ENCODE assay signal across 8 mouse cellular contexts in the genomic region with DNA sequence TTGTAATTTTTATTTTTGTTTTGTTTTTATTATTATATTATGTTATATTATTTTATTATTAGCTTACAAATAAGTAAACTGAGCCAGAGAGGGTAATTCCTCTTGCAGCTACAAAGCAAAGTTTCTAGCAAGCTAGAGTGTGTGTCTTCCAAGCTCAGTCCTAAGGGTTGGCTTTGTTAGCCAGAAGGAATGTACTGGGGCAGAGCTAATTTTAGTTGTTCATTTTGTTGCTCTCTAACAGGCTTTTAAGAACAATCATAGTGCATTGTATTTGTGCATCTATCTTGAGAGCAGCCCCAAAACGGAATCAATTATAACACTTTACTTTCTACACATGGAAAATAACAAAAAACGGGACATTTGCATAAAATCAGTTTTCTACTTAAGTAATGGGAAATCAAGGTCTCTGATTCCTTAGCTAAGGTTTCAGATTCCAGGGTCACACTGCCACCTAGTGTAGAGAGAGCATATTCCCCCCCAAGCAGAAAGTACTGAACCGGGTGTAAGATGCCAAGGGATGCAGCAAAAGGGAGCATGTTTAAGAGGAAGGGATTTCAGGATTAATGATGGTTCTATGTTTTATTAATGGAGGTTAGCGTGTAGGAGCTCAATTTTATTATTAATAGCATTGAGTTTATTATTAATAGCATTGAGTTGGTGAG. TPM values are rescaled to one million over a fixed set of nuclear protein-coding genes. Genes with fewer than 3 reads are reported as not detected.
DNase-seq lines count a peak whose midpoint lies in the region; ATAC-seq and TF ChIP-seq lines count a peak whose summit lies in the region.

No protein-coding gene starts in this region.

- no peak overlapping the region for H3K4me2 ChIP-seq in heart, postnatal 0 days (ENCODE audit: low read depth, low read length)
- no peak overlapping the region for H3K4me2 ChIP-seq in heart, embryonic 12.5 days
- no peak overlapping the region for H3K4me2 ChIP-seq in hindbrain, embryonic 12.5 days (replicated peaks)
- H3K4me2 ChIP-seq in midbrain, postnatal 0 days (ENCODE audit: low read depth, low read length, poor library complexity, severe bottlenecking): no peak overlapping the region

- no peak for ATAC-seq in heart, postnatal 0 days (ENCODE audit: insufficient read depth, low read depth)
- no peak for ATAC-seq in heart, embryonic 12.5 days (ENCODE audit: insufficient number of reproducible peaks, low FRiP score)
- ATAC-seq in hindbrain, embryonic 12.5 days (ENCODE audit: low FRiP score): peak; percentile 61; the same call in 1 of the 2 replicates
- ATAC-seq in midbrain, postnatal 0 days (ENCODE audit: low FRiP score): peak; percentile 63; the same call in 1 of the 2 replicates
- no peak for ATAC-seq in erythroid progenitor cell, adult 5-6 weeks (replicated peaks; ENCODE audit: low FRiP score, poor library complexity, severe bottlenecking)

- H3K27me3 ChIP-seq in heart, postnatal 0 days (ENCODE audit: control insufficient read depth, insufficient read depth, low read length): no peaks in the 10 kb centered on the region
- no peaks in the 10 kb centered on the region for H3K27me3 ChIP-seq in heart, embryonic 12.5 days (replicated peaks)
- H3K27me3 ChIP-seq in hindbrain, embryonic 12.5 days: no peaks in the 10 kb centered on the region
- no peaks in the 10 kb centered on the region for H3K27me3 ChIP-seq in midbrain, postnatal 0 days (ENCODE audit: insufficient read depth, low read length)

- no peaks in the 10 kb centered on the region for H3K36me3 ChIP-seq in heart, postnatal 0 days (replicated peaks; ENCODE audit: control insufficient read depth, insufficient read depth, low read length)
- H3K36me3 ChIP-seq in heart, embryonic 12.5 days: no peaks in the 10 kb centered on the region
- no peaks in the 10 kb centered on the region for H3K36me3 ChIP-seq in hindbrain, embryonic 12.5 days
- H3K36me3 ChIP-seq in midbrain, postnatal 0 days (ENCODE audit: insufficient read depth, low read length): no peaks in the 10 kb centered on the region

- no peak overlapping the region for H3K9ac ChIP-seq in heart, postnatal 0 days (replicated peaks; ENCODE audit: low read depth, low read length)
- no peak overlapping the region for H3K9ac ChIP-seq in heart, embryonic 12.5 days
- no peak overlapping the region for H3K9ac ChIP-seq in hindbrain, embryonic 12.5 days
- no peak overlapping the region for H3K9ac ChIP-seq in midbrain, postnatal 0 days (replicated peaks; ENCODE audit: low read length, poor library complexity, severe bottlenecking)

- H3K9me3 ChIP-seq in heart, postnatal 0 days (replicated peaks; ENCODE audit: control insufficient read depth, low read length): no peaks in the 10 kb centered on the region
- H3K9me3 ChIP-seq in heart, embryonic 12.5 days (replicated peaks): peaks cover 3% of the 10 kb centered on the region; the same call in 1 of the 2 replicates
- H3K9me3 ChIP-seq in hindbrain, embryonic 12.5 days (replicated peaks): no peaks in the 10 kb centered on the region
- H3K9me3 ChIP-seq in midbrain, postnatal 0 days (ENCODE audit: low read length): no peaks in the 10 kb centered on the region

- peak; percentile 57 for DNase-seq in heart, postnatal 0 days (ENCODE audit: low spot score)
- peak; percentile 55 for DNase-seq in ZHBTc4 (ENCODE audit: low read depth, low spot score)
- DNase-seq in embryo, embryonic 11 days: peak; percentile 76
- peak; percentile 13 to 40 for DNase-seq in layer of hippocampus, postnatal 36 days
- peak; percentile 79 for DNase-seq in midbrain, postnatal 0 days (ENCODE audit: low spot score)

- no peaks in the 10 kb centered on the region for H3K4me1 ChIP-seq in heart, postnatal 0 days (ENCODE audit: control insufficient read depth, insufficient read depth)
- no peaks in the 10 kb centered on the region for H3K4me1 ChIP-seq in heart, embryonic 12.5 days (replicated peaks)
- no peaks in the 10 kb centered on the region for H3K4me1 ChIP-seq in hindbrain, embryonic 12.5 days
- H3K4me1 ChIP-seq in midbrain, postnatal 0 days (ENCODE audit: insufficient read depth, low read length): no peaks in the 10 kb centered on the region

- no peak overlapping the region for H3K27ac ChIP-seq in heart, postnatal 0 days (ENCODE audit: low read depth)
- H3K27ac ChIP-seq in heart, embryonic 12.5 days (ENCODE audit: poor library complexity, severe bottlenecking): no peak overlapping the region
- no peak overlapping the region for H3K27ac ChIP-seq in hindbrain, embryonic 12.5 days
- no peak overlapping the region for H3K27ac ChIP-seq in midbrain, postnatal 0 days (ENCODE audit: low read depth, low read length)

- TF ChIP-seq CTCF in heart, postnatal 0 days (IDR thresholded peaks at IDR 0.05; ENCODE audit: low read depth): peak; percentile 84
- TF ChIP-seq CTCF in midbrain, postnatal 0 days (IDR thresholded peaks at IDR 0.05): peak; percentile 95

- WGBS in heart, postnatal 0 days: under 1% methylated on average over 4 of the region's 4 CpGs
- WGBS in heart, embryonic 12.5 days: 4% methylated on average over 4 of the region's 4 CpGs
- WGBS in hindbrain, embryonic 12.5 days: 4% methylated on average over 4 of the region's 4 CpGs
- 2% methylated on average over 4 of the region's 4 CpGs for whole genome bisulfite sequencing in midbrain, postnatal 0 days

- TF ChIP-seq EP300 in heart, postnatal 0 days (IDR thresholded peaks at IDR 0.05; ENCODE audit: low read depth): no peak

- no peak overlapping the region for H3K4me3 ChIP-seq in heart, postnatal 0 days (ENCODE audit: low read depth, low read length)
- H3K4me3 ChIP-seq in heart, embryonic 12.5 days: no peak overlapping the region
- no peak overlapping the region for H3K4me3 ChIP-seq in hindbrain, embryonic 12.5 days
- no peak overlapping the region for H3K4me3 ChIP-seq in midbrain, postnatal 0 days (ENCODE audit: low read depth, low read length)

RNA-seq across cellular contexts. Expression of gene Col9a1, which starts 6.1 kb away (rescaled TPM):
- 0.50 and 1.3 TPM in 2 replicates for total RNA-seq in heart, postnatal 0 days (2014; rRNA removed; ENCODE audit: low replicate concordance)
- polyA plus RNA-seq in heart, postnatal 0 days (2015; fragmentation: Nextera tagmentation; extraction: Ambion mirVana): 1.4 and 1.7 TPM in 2 replicates
- polyA plus RNA-seq in heart, embryonic 12.5 days (2016; fragmentation: Nextera tagmentation; extraction: Ambion mirVana): 35.6 and 35.8 TPM in 2 replicates
- polyA plus RNA-seq in hindbrain, embryonic 12.5 days (2016; fragmentation: Nextera tagmentation; extraction: Ambion mirVana): 101 and 107 TPM in 2 replicates
- total RNA-seq in layer of hippocampus, postnatal 36 days (2021): under 1 TPM; 0.33 to 0.57 TPM
- 1.7 and 2.2 TPM in 2 replicates for total RNA-seq in midbrain, postnatal 0 days (2014; rRNA removed)
- 1.2 and 1.6 TPM in 2 replicates for polyA plus RNA-seq in midbrain, postnatal 0 days (2015; fragmentation: Nextera tagmentation; extraction: Ambion mirVana)
- not detected in 2 replicates for total RNA-seq in erythroid progenitor cell, adult 5-6 weeks (2015; ENCODE audit: low replicate concordance)
- not detected in 2 replicates for total RNA-seq in erythroid progenitor cell, adult 5-6 weeks (2017; ENCODE audit: low replicate concordance)

Comparison
In these comparisons a context has a peak if more than half of its experiments do, and no peak if none do; other contexts are left out.
1. ATAC-seq: peak in hindbrain, embryonic 12.5 days (single experiment) and midbrain, postnatal 0 days (single experiment); none in heart, postnatal 0 days (single experiment), heart, embryonic 12.5 days (single experiment) and erythroid progenitor cell, adult 5-6 weeks (single experiment).
2. DNase-seq: peak in every context shown above with its lines; median percentile 79 in midbrain, postnatal 0 days; 76 in embryo, embryonic 11 days; 57 in heart, postnatal 0 days; 55 in ZHBTc4; 26 in layer of hippocampus, postnatal 36 days.